Mouse (Mus musculus): Measurements from ENCODE around the gene Catsperz. TPM values are rescaled to one million over a fixed set of nuclear protein-coding genes. Genes with fewer than 3 reads are reported as not detected.
"Not testable (repeated sequence)": the region's sequence is repeated elsewhere in the genome, so short reads cannot be mapped to it uniquely, and the experiment has no call there.

Gene Catsperz
- total RNA-seq, 2 experiments from 2014 or later: 27.9 to 31.2 TPM

DNA sequence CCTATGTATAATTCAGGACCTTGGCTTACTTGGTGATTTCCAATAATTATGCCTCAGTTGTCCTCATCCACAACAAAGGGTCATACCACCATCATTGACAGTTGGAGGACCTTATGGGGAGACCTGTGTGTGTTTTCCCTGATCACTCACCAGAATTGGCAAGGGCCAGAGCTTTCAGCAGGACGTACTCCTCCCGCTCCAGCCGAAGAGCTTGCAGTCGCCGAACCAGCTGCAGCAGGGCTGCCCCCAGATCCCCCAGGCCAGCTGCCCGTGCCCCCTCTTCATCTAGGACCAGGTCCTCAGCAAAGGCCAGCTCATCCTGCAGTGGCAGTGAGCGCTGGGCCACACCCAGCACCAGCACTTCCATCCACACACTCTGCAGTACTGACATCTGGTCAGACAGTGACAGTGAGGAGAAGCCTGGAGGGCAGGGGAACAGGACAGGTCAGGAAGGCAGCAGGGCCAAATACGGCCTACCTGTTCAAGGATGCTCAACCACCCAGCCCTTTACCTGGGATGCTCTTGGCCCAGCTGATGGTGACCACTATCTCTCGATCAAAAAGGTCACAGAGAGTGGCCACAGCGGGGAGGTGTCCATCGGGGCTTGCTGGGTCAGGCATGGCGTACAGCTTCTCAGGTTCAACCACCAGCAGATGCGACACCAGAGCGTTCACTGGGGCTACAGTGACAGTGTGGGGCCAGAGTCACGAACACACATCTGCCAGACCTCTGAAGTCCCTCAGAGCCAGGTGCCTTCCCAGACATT, 12.8 kb downstream of the Catsperz start:
- DNase-seq (ENCODE audit: low spot score in 2 of 2): no peak
- intact Hi-C loops (cut with DNase I): no loop called here

DNA sequence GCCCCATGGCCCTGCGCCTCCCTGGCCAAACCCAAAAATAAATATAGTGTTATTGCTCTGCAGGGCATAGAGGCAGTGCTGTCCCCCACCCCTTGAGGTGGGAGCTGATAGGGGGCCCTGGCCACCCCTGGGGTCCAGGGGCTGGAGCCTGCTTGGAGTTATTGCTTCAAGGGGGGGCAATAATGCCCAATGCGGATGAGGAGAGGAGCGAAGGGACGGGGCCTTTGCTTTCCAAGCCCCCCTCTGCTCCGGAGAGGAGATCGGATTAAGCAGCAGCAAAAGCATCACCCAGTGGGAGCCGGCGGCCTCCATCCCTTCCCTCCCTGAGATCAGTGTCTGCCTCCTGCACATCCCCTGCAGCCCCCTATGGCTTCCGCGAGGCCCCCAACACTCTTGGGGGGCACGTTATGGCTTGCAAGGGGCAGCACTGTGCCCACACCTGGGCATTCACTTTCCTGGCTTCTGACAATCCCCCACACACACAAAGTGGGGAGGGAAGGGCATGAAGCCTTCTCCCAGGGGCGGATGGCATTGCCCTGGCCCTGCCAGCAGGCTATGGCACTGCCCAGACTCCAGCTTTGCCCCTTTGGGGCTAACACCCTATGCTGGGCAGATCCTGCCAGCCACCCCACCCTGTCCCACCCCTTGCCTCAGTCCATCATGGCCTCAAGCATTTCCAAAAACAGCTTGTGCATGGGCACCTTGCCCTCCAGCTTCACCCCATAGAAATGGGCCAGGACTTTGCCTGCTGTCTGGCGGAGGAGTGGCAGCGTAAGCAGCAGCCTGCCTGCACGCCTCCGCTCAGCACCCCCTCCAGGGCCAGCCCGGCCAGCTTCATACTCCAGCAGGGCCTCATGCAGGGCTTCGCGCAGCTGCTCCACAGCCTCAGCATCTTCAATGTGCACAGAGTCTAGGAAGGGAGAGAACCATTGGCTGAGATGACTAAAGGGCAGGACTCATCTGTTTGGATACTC, 13.8 kb downstream of the Catsperz start:
- DNase-seq (ENCODE audit: low spot score in 2 of 2): no peak
- intact Hi-C loops (cut with DNase I): no loop called here

DNA sequence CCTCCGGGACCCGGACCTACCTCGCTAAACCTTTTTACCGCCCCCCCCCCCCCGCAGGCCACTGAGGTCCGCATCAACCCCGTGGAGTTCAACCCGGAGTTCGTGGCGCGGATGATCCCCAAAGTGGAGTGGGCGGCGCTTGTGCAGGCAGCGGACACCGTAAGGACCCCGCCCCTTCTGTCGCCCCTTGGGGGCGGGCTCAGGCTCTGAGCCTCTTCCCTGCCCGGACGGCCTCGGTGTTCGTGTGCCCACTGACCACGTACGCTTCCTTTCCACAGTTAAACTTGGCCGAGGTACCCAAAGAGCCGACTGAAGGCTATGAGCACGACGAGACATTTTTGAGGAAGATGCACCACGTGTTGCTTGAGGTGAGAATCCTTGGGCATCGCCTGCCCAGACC, 14.9 kb downstream of the Catsperz start:
- DNase-seq (ENCODE audit: low spot score in 2 of 2); intact Hi-C loops (cut with DNase I): not testable (repeated sequence)

DNA sequence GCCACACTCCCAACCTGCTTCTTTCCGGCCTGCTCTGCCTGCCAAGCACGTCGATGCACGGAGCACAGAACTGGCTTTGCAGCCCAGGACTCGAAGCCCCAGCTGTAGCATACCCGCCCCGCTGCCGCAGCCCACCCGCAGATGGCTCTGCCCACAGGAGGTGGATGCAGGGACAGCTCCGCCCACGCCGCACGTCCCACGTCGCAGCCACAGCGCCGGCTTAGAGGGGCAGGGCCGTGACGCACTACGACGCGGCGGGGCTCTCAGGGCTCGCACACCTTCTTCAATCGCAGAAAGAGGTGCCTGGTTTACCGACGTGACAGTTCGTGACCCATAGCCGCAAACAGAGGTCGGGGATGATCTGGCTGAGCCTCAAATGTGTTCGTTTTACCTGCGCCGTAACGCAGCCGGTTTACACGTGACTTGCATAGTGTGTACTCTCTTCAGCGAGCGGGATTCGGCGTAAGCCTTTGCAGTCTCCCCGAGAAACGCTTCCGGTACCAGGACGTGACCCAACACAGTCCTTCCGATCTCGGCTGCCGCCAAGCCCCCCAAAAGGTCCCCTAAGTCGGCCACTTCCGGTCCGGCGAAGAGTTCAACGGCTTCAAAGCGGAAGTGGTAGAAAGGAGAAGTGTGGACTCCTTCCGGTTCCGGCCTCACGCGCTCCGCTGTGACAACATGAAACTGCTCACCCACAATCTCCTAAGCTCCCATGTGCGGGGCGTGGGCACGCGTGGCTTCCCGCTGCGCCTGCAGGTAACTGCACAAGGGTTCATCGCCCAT, 15.5 kb downstream of the Catsperz start, which contains the start of the genes Trmt112 and Prdx5:
Trmt112 (plus strand) TSS at position 192 of the 783 bp plus-strand sequence.
Prdx5 (minus strand) TSS at position 600 of the 783 bp plus-strand sequence.
- peak; percentile 94 to 98 for DNase-seq (ENCODE audit: low spot score in 2 of 2)
- intact Hi-C loops (cut with DNase I): loop anchor here (5.0 kb wide), 3 partner anchors 37 to 422 kb away; partner anchors contain the start of gene Ccdc88b

DNA sequence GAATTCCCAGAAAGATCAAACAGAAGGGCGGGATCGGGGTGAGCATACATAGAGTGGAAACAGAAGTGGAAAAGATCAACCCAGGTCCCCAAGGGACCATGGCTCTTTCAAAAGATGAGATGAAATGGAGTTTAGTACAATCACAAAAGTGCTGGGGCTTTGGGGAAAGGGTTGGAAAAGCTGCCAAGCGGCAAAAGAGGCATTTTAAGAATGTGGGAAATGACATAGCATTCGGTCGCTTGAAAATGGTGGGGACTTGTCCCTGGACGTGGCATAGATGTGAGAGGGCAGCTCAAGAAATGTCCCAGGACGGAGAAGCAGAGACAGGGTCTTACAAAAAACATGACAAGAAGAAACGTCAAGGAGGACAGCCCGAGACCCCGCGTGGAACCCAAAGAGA, 16.2 kb downstream of the Catsperz start:
- intact Hi-C loops (cut with DNase I): loop anchor here (5.0 kb wide), 3 partner anchors 37 to 422 kb away; partner anchors contain the start of gene Ccdc88b
- DNase-seq (ENCODE audit: low spot score in 2 of 2): no peak

DNA sequence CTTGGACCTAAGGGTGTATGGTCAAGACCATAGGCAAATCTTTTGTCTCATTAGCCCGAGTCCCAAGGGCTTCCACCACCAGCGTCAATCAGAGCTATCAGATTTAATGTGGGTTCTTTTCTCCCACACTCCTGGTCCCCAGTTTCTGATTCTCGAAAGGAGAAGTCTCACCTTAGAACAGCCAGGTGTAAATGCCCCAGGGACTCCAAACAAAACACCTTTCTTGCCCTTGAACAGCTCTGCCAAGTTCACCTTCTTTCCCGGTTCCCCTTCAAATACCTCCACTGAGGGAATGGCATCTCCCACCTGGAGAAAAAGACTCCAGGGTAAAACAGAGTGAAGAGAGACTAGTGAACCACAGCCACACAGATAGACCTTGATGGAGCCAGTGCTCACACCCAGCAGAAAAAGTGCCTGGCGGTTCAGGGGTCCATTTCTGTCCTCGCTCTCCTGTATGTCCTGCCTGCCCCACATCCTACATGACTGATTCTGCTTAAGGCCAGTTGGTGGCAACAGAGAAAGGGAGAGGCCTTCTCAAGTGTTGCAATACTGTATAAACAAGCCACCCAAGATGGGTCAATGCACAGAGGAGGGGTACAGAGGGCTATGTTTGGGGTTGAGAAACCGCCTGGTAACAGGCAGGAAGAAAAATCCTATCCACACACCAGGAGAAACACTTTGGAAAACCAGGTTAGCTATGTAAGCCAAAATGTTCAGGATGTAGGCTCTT, 17.2 kb downstream of the Catsperz start:
- intact Hi-C loops (cut with DNase I): loop anchor here (5.0 kb wide), 3 partner anchors 36 to 421 kb away; partner anchors contain the start of gene Ccdc88b
- DNase-seq (ENCODE audit: low spot score in 2 of 2): no peak

DNA sequence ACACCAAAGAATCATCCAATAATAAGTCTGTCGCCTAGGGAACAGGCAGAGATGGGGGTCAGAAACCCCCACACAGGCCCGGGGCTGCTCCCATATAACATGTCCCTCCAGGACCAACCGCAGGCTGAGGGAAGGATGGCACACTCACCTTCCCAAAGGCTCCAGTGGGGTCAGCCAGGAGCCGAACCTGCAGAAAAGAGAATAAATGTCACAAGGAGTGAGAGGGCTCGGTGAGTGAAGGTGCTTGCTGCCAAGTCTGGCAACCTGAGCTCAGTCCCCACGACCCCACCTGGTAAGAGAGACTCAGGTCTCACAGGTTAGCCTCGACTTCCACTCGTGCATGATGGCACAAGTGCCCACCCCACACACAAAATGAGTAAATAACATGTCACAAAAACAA, 18.1 kb downstream of the Catsperz start:
- intact Hi-C loops (cut with DNase I): loop anchor here (5.0 kb wide), 3 partner anchors 35 to 420 kb away; partner anchors contain the start of gene Ccdc88b
- DNase-seq (ENCODE audit: low spot score in 2 of 2): no peak

DNA sequence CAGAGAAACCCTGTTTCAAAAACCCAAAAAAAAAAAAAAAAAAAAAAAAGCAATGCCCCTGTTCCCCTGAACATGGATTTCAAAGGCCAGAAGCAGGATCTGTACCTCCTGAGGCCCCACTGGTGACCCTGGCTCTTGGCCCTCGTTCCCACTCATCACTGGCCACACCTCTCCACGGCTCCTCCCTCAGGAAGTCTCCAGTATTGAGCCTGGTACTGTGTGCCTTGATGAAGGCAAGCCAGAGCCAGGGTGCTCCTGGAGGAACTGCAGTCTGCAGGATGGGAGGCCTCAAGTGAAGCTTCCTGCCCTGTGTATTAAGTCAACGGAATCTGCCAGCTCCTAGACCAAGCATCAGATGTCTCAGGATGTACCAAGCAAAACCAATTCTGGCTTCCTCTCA, 19.0 kb downstream of the Catsperz start:
- intact Hi-C loops (cut with DNase I): loop anchor here (5.0 kb wide), 3 partner anchors 34 to 419 kb away; partner anchors contain the start of gene Ccdc88b
- no peak for DNase-seq (ENCODE audit: low spot score in 2 of 2)

DNA sequence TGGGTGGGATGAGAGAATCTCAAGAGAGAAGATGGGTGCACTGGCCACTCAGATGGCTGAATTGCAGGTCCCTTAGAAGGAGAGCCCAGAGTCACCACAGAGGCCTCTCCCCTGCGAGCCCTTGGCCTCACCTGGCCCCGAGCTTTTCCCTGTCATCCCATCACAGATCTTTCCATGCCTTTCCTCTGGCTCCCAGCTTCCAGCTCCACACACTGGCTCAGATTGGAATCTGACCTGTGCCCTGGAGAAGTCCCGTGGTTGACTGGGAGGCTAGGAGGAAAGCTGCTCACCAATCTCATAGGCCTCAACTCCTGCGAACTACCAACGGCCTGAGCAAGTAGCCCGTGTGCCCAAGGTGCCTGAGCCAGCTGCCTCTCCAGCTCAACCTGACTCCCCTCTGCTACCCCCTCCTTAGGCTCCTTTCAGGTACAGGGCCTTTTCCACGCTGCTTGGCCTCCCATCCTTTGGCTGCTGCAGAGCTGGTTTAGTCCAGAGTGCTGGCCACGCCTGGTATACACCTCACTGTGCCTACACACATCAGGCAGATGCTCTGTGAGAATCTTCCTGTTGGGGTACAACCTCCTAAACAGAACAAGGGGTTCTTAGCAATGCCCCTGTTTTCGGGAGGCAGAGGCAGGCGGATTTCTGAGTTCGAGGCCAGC, 19.6 kb downstream of the Catsperz start:
- intact Hi-C loops (cut with DNase I): loop anchor here (5.0 kb wide), 3 partner anchors 33 to 418 kb away; partner anchors contain the start of gene Ccdc88b
- no peak for DNase-seq (ENCODE audit: low spot score in 2 of 2)

DNA sequence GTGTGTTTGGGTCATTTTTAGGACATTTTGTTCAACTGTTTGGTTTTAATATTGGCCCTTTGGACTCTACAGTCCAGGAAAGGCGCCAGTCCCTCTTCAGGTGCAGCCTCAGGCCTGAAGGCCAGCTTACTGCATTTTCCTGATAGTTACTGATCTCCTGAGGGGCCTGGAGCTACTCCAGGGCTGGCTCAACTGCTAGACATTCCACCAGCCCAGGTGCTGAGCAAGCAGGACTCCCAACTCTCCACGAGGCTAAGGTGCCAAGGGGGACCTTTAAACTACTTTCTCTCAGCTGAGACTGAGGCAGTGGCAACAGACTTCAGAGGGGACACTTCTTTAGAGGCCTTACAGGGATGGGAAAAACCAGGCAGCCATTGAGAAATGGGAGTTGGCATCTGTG, 20.3 kb downstream of the Catsperz start:
- no peak for DNase-seq (ENCODE audit: low spot score in 2 of 2)
- intact Hi-C loops (cut with DNase I): loop anchor here (5.0 kb wide), 3 partner anchors 33 to 418 kb away; partner anchors contain the start of gene Ccdc88b

DNA sequence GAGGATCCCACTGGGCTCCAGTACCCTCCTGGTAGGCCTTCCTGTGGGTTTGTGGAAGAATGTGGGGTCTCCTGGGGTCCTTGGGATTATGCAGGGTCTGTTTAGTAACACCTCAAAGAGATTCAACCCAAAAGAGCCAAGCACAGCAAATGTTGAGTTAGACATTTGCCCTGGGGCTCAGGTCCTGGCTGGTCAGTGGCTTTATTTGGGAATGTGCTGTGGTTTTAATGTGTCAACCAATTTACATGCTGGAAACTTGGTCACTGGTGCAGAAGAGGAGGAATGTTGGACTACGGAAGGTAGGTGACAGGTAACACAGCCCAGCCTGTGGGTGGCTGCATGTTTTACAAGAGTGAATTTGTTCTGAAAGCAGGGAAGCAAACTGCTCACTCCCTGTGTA, 22.1 kb downstream of the Catsperz start:
- intact Hi-C loops (cut with DNase I): no loop called here
- no peak for DNase-seq (ENCODE audit: low spot score in 2 of 2)

DNA sequence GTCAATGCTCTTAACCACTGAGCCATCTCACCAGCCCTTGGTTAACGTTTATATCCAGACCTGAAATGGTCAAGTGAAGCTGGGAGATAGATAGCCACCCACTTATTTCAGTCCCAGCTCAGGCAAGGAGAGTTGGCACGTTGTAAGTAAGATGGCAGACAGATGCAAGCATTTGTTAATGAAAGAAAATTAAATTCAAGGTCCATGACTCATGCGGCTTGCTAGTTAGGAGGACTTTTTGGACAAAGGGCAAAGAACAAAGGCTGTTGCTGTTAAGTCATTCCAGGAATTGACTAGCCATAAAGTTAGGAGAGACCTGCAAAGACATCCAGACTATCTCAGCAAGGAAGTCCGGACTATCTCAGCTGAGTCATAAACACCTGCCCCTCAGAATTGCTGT, 25.5 kb downstream of the Catsperz start:
- DNase-seq (ENCODE audit: low spot score in 2 of 2): no peak
- intact Hi-C loops (cut with DNase I): no loop called here

DNA sequence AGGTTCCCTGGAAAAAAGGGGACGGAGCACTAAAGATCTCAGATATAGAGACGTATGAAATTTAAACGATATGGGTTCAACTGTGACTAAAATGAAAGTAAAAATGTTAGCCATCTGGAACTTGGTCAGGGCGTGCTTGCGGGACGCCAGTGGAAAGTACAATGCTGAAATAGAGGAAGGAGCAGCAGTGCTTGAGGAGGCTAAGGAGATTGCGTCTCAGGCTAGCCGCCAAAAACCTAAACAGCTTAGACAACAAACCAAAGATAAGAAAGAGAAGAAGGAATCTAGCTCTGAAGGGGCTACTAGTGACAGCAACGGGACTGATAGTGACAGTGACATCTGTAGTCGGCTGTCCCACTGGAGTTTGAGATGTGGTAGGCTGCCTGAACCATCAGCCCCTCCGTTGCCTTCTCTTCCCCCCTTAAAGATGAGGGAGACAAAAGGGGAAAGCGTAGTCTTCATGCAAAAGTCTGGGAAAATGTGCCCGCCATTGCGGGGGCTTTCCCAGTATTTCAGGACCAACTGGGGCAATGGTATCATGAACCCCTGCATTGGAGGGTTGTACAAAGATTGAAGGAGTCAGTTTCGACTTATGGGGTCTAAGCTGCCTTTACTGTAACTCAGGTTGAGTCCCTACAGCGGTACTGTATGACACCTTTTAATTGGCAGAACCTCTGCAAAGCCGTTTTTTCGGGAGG, 29.4 kb downstream of the Catsperz start:
- intact Hi-C loops (cut with DNase I); DNase-seq (ENCODE audit: low spot score in 2 of 2): not testable (repeated sequence)

DNA sequence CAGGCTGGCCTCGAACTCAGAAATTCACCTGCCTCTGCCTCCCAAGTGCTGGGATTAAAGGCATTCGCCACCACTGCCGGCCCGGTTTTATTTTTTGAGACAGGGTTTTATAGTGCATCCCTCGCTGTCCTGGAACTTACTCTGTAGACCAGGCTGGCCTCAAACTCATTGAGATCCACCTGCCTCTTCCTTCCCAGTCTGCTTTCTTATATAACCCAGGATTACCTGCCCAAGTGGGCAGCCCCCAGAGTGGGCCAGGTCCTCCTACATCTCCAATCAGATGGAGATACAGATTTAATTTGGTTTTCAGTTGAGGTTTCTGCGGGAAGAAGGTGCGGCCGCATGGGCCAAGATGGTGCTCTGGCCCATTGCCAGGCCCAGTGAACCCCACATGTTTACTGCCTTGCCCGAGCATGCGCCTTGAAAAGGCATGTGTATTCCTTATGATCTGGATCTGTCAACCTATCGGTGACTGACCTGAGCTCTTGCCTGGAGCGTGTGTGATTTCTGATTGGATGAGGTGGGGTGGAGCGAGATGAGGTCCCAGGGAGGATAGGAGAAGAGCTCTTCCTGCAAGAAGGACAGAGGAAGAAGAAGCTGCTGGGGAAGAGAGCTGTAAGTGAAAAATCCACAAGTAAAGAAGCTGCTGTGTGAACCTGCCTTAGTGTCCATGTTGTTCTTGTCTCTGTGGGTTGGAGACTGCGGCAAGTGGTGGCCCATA, 31.3 kb downstream of the Catsperz start:
- intact Hi-C loops (cut with DNase I): no loop called here
- DNase-seq (ENCODE audit: low spot score in 2 of 2): no peak

DNA sequence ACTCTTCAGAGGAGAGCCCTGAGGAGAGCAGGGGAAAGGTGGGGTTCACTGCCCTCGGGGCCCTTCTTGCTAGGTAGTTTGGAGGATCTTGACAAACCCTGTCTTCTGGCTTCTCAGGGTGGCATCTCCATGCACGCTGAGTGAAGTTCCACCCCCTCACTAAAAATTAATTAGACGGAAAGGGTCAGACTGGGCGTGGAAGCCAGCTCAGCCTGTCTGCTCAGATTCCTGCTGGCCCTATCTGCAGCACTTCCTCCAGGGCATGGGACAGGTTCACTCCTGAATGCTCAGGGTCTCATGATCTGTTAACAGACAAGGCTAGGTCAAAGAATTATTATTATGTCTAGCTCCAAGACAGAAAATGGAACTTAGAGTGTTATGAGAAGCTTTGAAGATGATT, 32.7 kb downstream of the Catsperz start:
- DNase-seq (ENCODE audit: low spot score in 2 of 2): no peak
- intact Hi-C loops (cut with DNase I): no loop called here

DNA sequence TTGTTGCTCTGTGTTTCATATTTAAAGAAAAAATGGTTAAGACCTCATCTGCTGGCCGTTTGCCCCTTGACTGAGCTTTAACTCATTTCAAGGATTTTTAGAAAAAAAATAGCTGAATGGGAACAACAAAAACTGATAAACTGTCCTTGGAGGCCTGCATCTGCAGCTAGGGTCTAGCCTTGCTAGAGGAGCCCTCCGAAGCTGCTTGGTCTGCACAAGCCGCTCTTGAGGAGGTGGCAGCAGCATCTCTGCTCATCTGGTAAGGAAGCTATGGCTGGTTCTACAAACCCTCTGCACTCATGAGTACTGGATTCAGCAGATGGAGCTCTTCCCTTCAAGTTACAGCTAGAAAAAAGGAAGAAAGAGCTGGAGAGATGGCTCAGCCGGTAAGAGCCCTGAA, 47.2 kb downstream of the Catsperz start:
- no peak for DNase-seq (ENCODE audit: low spot score in 2 of 2)
- intact Hi-C loops (cut with DNase I): no loop called here

DNA sequence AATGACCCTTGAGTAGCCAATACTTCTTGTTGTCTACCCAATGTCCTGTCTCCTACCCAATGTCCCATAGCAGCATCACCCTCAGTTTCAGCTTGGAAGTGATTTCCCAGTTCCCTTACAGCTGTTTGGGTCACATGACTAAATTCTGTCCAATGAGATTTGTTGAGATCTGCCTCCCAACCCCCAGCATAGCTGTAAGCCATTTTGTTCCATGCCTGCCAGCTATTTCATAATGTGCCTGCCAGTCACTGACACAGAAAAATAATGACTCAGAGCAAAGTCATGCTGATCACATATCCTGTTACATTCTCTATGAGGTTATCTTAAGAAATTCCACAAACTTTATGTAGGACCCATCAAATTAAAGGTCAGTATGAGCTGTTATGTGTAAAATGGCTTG, 48.4 kb downstream of the Catsperz start:
- intact Hi-C loops (cut with DNase I): no loop called here

More for the DNA sequence above, 48.4 kb downstream of the Catsperz start:
- no peak for DNase-seq (ENCODE audit: low spot score in 2 of 2)

Data from left cerebral cortex, postnatal 25 days (tissue).